Mouse (Mus musculus) C2C12 (cell line): ENCODE data around the gene Erich3.

Experiments used
- CEBPB ChIP-seq: IDR thresholded peaks from one replicate; pipeline ENCODE4 v1.6.1; 2011; ENCODE audit warnings: low read depth, mild to moderate bottlenecking, control low read depth, moderate library complexity
- CTCF ChIP-seq: IDR thresholded peaks from one replicate; pipeline ENCODE4 v1.5.1; 2011; ENCODE audit not compliant: control insufficient read depth, insufficient read depth, insufficient read length
- FOSL1 ChIP-seq: IDR thresholded peaks from one replicate; pipeline ENCODE4 v1.8.0; 2011; ENCODE audit warnings: mild to moderate bottlenecking, low read length; ENCODE audit not compliant: poor library complexity, insufficient read depth, severe bottlenecking
- MAX ChIP-seq: IDR thresholded peaks from one replicate; pipeline ENCODE4 v1.6.1; 2011; ENCODE audit warnings: mild to moderate bottlenecking, control low read depth
- MYOD1 ChIP-seq: IDR thresholded peaks from one replicate; pipeline ENCODE4 v1.6.1; 2011; ENCODE audit warnings: low read depth; ENCODE audit not compliant: control insufficient read depth, insufficient read length
- MYOG ChIP-seq: IDR thresholded peaks from one replicate; pipeline ENCODE4 v1.6.1; 2011; ENCODE audit not compliant: control insufficient read depth, insufficient read length; ENCODE audit errors: extremely low read depth
- USF1 ChIP-seq: IDR thresholded peaks from one replicate; pipeline ENCODE4 v1.6.1; 2011; ENCODE audit warnings: low read depth, mild to moderate bottlenecking, control low read depth, moderate library complexity

- TF ChIP-seq CTCF (no peak), CEBPB (no peak), USF1 (no peak), MYOG (no peak), MAX (no peak), MYOD1 (no peak), FOSL1 (no peak)
Observed at GRCm38 (mm10) chr3:154723198-154723597, 59.5 kb downstream of the Erich3 start.
